Mouse (Mus musculus): ENCODE data around the gene Pthlh. TPM values are rescaled to one million over a fixed set of nuclear protein-coding genes. Genes with fewer than 3 reads are reported as not detected.
"Not testable (repeated sequence)": the region's sequence is repeated elsewhere in the genome, so short reads cannot be mapped to it uniquely, and the experiment has no call there.

Pthlh gene
- 23.8 and 31.3 TPM in 2 replicates for polyA plus RNA-seq (2015; fragmentation: Nextera tagmentation; extraction: Ambion mirVana)

DNA sequence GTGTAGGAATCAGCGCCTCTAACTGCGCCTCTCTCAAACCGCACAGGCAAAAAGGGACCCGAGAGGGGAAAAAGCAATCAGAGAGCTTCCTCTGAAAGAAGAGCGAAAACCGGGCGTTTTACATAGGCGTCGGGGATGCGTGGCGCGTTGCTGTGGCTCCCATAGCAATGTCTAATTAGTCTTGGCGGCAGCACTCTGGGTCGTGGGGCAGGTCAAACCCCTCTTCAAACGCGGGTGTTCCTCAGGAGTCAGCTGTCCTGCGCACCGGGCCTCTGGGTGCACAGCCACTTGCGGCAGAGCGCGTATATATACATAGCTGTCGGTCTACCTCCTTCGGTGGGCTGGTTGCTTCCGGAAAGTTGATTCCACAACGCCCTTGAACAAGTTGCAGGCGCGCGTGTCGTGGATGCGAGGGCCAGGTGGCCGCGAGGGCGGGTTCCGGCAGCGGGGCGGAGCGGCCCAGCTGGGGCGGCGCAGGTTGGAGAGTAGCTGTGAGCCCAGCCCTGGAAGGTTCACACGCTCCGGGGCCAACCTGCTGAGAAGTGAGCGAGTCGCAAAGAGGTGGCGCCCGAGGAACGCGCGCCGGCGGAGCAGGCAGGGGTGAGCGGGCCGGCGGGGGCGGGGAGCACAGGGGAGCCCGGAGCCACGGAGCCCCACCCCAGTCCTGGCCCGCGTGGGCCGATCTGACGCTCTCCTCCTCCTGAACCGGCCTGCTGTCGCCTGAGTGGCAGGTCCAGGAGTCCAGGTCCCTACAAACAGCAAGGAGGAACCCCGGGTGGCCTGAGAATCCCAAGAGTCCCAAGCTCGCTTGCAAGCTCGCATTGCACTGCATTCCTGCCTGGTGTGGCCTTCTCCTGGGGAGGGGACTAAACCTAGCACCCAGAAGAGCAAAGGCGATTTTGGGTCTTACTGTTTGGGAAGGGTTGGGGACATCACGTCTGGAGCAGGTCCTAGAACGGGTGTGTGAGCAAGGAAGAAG lies at the start of gene Pthlh:
Gene Pthlh, minus strand, starts transcription at position 597 of the 979 bp plus-strand sequence.
- peak; percentile 71 for ATAC-seq (ENCODE audit: insufficient number of reproducible peaks, insufficient read depth, low FRiP score, low TSS enrichment, low read depth)
- WGBS, result under 1% methylated on average over 68 of the region's 68 CpGs

DNA sequence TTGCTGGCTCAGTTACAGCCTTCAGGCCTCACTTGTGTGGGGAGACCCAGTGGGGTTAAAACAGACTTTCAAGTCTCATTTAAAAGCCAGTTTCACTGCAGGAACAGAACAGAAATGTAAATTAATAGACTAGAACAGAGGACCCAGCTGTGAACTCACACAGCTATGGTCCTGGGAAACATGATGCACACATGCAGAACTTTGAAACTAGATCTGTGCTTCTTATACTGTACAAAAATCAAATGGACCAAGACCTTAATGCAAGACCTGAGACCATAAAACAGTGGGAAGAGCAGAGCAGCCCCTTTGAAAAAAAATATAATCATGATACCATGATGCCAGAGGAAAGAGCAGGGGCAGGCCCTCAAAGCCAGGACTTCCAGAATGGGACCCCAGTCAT lies 49.3 kb upstream of the Pthlh start:
- Histone ChIP-seq H3K4me1 (0 out of 2 replicates have a peak, but pooled peaks cover 4% of the 10 kb centered on the region), H3K27ac (no peak overlapping the region), H3K4me3 (no peak overlapping the region), H3K27me3 (no peaks in the 10 kb centered on the region), H3K36me3 (no peaks in the 10 kb centered on the region), H3K4me2 (no peak overlapping the region), H3K9ac (no peak overlapping the region), H3K9me3 (no peaks in the 10 kb centered on the region)
- ATAC-seq (ENCODE audit: insufficient number of reproducible peaks, insufficient read depth, low FRiP score, low TSS enrichment, low read depth), result no peak

More for the DNA sequence above, at the start of gene Pthlh:
- peak within 1 kb of the TSS; percentile 63 for H3K4me3 ChIP-seq
- peak within 1 kb of the TSS; percentile 78 for H3K27ac ChIP-seq
- no peaks in the 10 kb centered on the region for H3K9me3 ChIP-seq
- H3K27me3 ChIP-seq, result peaks cover 38% of the 10 kb centered on the region
- peaks cover 40% of the 10 kb centered on the region for H3K4me1 ChIP-seq
- H3K36me3 ChIP-seq, result no peaks in the 10 kb centered on the region
- H3K4me2 ChIP-seq, result peak within 1 kb of the TSS; percentile 83
- peak within 1 kb of the TSS; percentile 79 for H3K9ac ChIP-seq

DNA sequence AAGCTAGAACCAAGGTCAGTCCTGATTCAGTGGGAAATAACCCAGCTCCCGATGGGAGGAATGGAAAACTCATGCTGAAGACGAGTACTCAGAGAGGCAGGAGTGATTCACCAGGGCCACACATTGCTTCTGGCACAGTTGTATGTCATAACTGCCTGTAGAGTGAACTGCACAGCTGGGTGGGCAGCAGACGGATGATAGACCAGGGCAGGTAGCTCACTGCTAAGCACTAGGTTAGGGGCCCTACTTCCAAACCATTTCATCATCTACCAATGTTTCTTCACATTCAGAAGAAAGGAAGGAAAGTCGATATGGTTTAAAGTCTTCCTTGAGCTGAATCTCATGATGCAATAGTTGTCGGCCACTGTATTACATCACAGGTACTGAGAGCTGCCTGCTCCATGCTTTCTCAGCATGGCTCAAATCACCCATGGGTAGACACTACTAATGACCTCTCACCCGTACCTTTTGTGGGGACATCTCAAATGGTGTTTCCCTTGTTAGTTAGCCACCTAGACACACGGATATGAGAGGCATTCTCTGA lies 46.5 kb upstream of the Pthlh start:
- no peaks in the 10 kb centered on the region for H3K36me3 ChIP-seq
- 83% methylated on average over 7 of the region's 7 CpGs for WGBS
- H3K4me3 ChIP-seq, result no peak overlapping the region
- no peak for ATAC-seq (ENCODE audit: insufficient number of reproducible peaks, insufficient read depth, low FRiP score, low TSS enrichment, low read depth)
- H3K9me3 ChIP-seq, result no peaks in the 10 kb centered on the region
- no peak overlapping the region for H3K27ac ChIP-seq
- no peaks in the 10 kb centered on the region for H3K4me1 ChIP-seq
- H3K27me3 ChIP-seq, result no peaks in the 10 kb centered on the region
- H3K4me2 ChIP-seq, result no peak overlapping the region
- H3K9ac ChIP-seq, result no peak overlapping the region

DNA sequence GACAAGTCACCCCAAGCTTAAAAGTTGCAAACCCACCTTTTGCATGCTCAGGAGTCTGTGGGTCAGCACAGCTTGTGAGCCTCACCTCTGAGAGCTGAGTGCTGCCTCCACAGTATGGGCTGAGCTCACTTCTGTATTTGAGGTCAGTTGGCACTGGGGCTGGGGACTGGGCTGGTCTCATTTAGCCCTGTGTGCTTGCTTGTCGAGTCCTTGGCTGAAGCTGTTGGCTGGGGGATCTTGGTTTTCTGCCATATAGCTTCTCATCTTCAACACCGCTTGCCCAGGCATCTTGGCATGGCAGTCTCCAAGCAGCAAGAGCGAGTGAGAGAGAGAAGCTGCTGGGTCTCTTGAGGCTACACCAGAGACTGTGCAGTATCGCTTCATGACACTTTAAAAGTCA lies 46.1 kb upstream of the Pthlh start:
- Histone ChIP-seq H3K9me3 (no peaks in the 10 kb centered on the region), H3K9ac (no peak overlapping the region), H3K4me1 (no peaks in the 10 kb centered on the region), H3K4me3 (no peak overlapping the region), H3K4me2 (no peak overlapping the region), H3K27me3 (no peaks in the 10 kb centered on the region), H3K27ac (no peak overlapping the region), H3K36me3 (no peaks in the 10 kb centered on the region)
- 87% methylated on average over 4 of the region's 4 CpGs for whole genome bisulfite sequencing
- ATAC-seq (ENCODE audit: insufficient number of reproducible peaks, insufficient read depth, low FRiP score, low TSS enrichment, low read depth), result no peak

DNA sequence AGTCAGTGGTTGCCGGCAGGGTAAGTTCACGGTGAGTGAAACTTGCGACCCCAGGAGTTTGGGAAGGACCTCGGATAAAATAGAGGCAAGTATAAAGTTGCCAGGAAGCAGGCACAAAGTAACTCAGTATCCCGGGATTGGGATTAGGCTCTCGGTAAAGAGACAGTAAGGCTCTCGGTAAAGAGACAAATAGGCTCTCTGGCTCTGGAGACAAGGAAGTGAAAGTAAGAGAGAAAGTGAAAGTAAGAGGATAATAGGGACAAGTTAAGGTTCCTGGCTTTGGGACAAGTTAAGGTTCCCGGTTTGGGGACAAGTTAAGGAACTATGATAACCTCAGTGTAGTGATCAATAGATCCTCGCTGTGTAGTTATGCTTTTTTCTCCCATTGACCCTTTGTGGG lies 40.3 kb upstream of the Pthlh start:
- H3K9me3 ChIP-seq; H3K4me1 ChIP-seq; H3K36me3 ChIP-seq; ATAC-seq (ENCODE audit: insufficient number of reproducible peaks, insufficient read depth, low FRiP score, low TSS enrichment, low read depth); H3K27me3 ChIP-seq; H3K9ac ChIP-seq; H3K4me2 ChIP-seq; H3K4me3 ChIP-seq; H3K27ac ChIP-seq: not testable (repeated sequence)
- WGBS, result 80% methylated on average over 8 of the region's 9 CpGs

DNA sequence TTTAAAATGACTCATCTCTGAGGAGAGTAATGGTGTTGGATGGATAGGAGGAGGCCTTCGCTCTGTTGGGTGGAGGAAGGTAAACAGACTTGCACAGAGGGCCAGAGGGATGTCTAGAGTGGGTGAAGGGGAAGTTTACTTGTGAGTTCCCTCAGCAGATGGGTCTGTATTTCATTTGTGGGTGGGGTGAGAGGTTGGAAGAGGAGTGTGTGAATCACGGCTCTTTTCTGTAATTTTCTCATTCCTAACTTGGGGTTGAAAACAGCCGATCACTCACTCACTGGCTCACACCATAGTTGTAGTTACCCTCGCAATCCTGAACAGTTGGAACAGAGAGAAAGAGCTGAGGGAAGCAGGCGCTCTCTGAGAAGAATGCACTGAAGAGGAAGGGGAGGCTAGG lies 35.6 kb upstream of the Pthlh start:
- ATAC-seq (ENCODE audit: insufficient number of reproducible peaks, insufficient read depth, low FRiP score, low TSS enrichment, low read depth), result no peak
- no peaks in the 10 kb centered on the region for H3K9me3 ChIP-seq
- WGBS, result 80% methylated on average over 5 of the region's 5 CpGs
- H3K9ac ChIP-seq, result no peak overlapping the region
- H3K27me3 ChIP-seq, result no peaks in the 10 kb centered on the region
- no peaks in the 10 kb centered on the region for H3K4me1 ChIP-seq
- no peak overlapping the region for H3K27ac ChIP-seq
- H3K4me2 ChIP-seq, result no peak overlapping the region
- no peak overlapping the region for H3K4me3 ChIP-seq
- H3K36me3 ChIP-seq, result no peaks in the 10 kb centered on the region

DNA sequence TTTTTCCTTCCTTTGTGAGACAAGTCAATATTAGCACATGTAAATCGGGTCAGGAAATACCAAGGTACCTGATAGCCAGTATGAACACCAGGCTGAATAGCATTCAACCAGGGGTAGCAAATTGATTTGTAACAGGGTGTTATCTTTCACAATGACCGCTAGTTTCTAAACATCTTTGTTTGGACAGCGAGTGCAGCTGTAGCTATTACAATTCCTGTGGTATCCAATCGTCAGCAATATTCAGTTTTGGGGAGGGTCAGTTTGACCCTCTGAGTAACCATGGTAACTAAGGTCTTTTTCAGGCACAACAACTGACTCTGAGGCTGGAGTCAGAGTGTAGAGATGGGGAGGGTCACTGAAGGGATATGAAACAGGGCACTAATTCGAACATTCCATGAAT lies 15.3 kb upstream of the Pthlh start:
- ATAC-seq (ENCODE audit: insufficient number of reproducible peaks, insufficient read depth, low FRiP score, low TSS enrichment, low read depth), result no peak
- no peak overlapping the region for H3K27ac ChIP-seq
- no peaks in the 10 kb centered on the region for H3K36me3 ChIP-seq
- no peak overlapping the region for H3K9ac ChIP-seq
- peaks cover 6% of the 10 kb centered on the region; the same call in 1 of the 2 replicates for H3K4me1 ChIP-seq
- H3K27me3 ChIP-seq, result no peaks in the 10 kb centered on the region
- no peak overlapping the region for H3K4me2 ChIP-seq
- no peak overlapping the region for H3K4me3 ChIP-seq
- WGBS, result 47% methylated on average over 5 of the region's 5 CpGs
- H3K9me3 ChIP-seq, result peaks cover 8% of the 10 kb centered on the region; the same call in 1 of the 2 replicates

DNA sequence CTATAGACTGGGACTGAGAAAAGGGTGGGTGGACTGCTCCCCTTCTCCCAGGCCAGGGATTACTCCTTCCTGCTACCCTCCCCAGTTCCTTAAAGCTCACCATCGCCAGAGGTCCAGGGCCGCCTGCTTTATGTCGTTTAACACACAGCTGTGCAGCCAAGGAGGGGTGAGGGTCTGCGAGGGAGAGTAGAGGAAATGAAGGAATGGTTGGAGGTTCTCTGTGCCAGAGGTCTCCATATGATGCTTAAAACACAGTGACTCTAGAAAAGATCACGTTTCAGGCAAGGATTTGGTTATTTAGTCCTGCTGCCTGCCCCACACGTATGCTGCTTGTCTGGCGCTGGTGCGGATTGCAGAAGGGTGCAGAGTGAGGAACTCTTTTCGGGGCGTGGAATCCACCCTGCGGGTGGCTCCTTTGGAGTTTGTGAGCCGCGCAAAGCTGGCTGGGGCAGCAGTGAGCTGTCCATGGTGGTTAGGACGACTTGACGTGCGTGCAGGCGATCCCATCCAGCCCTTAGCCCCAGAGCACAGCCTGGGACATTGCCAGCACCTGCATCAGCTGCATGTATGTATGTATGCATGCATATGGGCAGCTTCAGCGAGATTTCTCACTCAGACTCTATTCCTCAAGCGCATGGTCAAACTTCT lies 4.3 kb upstream of the Pthlh start:
- 2% methylated on average over 19 of the region's 19 CpGs for WGBS
- 0 out of 2 replicates have a peak, but pooled peaks have one; percentile 23 for ATAC-seq (ENCODE audit: insufficient number of reproducible peaks, insufficient read depth, low FRiP score, low TSS enrichment, low read depth)

DNA sequence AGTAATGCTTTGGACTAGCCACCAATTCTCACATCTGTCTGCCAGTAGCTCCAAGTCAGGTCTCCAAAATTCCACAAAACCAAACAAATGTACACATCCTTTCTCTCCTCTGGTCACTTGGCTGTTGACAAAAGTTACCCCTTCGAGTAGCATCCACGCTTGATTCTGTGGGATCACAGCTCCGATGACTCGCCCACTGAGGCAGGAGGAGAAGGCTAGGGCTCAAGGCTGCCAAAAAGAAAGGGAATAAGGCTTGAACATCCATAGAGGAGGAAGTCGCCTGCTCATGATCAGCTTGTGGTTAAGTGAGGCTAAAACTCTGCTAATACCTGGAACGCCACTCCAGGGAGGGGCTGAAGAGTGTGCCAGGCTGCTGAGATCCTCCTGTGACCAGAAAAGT lies 2.5 kb upstream of the Pthlh start:
- Histone ChIP-seq H3K27me3 (peaks cover 41% of the 10 kb centered on the region), H3K9me3 (no peaks in the 10 kb centered on the region), H3K4me3 (no peak overlapping the region), H3K4me2 (no peak overlapping the region), H3K27ac (no peak overlapping the region), H3K4me1 (peaks cover 34% of the 10 kb centered on the region), H3K9ac (no peak overlapping the region), H3K36me3 (no peaks in the 10 kb centered on the region)
- WGBS, result 82% methylated on average over 6 of the region's 6 CpGs
- no peak for ATAC-seq (ENCODE audit: insufficient number of reproducible peaks, insufficient read depth, low FRiP score, low TSS enrichment, low read depth)

More for the DNA sequence above, 4.3 kb upstream of the Pthlh start:
- Histone ChIP-seq H3K4me1 (peaks cover 20% of the 10 kb centered on the region), H3K36me3 (no peaks in the 10 kb centered on the region), H3K27me3 (peaks cover 40% of the 10 kb centered on the region), H3K9me3 (no peaks in the 10 kb centered on the region), H3K4me3 (no peak overlapping the region), H3K4me2 (peak overlapping the region; percentile 33), H3K9ac (no peak overlapping the region), H3K27ac (no peak overlapping the region)

DNA sequence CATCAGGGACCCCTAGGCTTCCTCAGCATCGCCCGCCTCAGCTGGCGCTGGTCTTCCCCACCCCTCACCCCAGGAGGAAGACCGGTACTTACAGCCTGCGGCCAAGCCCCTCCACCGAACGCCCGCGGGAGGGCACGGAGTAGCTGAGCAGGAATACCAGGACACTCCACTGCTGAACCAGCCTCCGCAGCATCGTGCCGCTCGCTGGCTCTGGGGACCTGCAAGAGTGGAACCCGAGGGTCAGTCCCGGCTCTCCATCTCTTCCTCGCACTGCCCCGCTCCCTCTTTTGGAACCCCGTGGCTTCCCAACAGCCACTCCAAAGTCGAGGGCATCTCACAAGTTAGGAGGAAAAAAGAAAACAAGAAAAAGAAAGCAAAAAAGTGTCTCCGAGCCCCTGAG lies 805 bp downstream of the Pthlh start:
- under 1% methylated on average over 21 of the region's 21 CpGs for WGBS
- Histone ChIP-seq H3K4me2 (peak overlapping the region; percentile 83), H3K27ac (peak overlapping the region; percentile 78), H3K9me3 (no peaks in the 10 kb centered on the region), H3K9ac (peak overlapping the region; percentile 79), H3K4me1 (peaks cover 33% of the 10 kb centered on the region), H3K36me3 (no peaks in the 10 kb centered on the region), H3K27me3 (peaks cover 38% of the 10 kb centered on the region), H3K4me3 (peak overlapping the region; percentile 63)
- ATAC-seq (ENCODE audit: insufficient number of reproducible peaks, insufficient read depth, low FRiP score, low TSS enrichment, low read depth), result no peak

DNA sequence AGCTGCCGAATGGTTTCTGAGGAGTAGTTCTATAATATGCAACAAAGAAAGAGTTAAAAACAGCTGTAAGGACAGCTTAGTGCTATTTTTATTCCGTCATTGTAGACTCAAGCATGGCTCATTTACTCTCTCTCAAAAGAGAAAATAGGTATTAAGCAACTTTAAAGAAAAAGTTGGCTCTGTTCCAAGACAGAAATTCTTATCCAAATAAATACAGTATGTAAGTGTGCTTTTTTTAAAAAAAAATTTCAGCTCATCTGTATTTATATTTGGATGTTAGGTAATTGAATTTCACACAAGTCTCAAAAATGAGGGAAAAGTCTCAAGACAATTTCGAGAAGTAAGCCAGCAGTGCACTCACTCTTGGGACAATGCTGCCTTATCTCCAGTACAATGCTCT lies 2.4 kb downstream of the Pthlh start:
- peak overlapping the region; percentile 83 for H3K4me2 ChIP-seq
- H3K27me3 ChIP-seq, result peaks cover 23% of the 10 kb centered on the region
- 11% methylated on average over 3 of the region's 3 CpGs for WGBS
- ATAC-seq (ENCODE audit: insufficient number of reproducible peaks, insufficient read depth, low FRiP score, low TSS enrichment, low read depth), result no peak
- H3K4me1 ChIP-seq, result peaks cover 29% of the 10 kb centered on the region
- peak overlapping the region; percentile 79; the same call in 1 of the 2 replicates for H3K9ac ChIP-seq
- H3K4me3 ChIP-seq, result peak overlapping the region; percentile 63
- peak overlapping the region; percentile 71 for H3K27ac ChIP-seq
- no peaks in the 10 kb centered on the region for H3K9me3 ChIP-seq
- H3K36me3 ChIP-seq, result 0 out of 2 replicates have a peak, but pooled peaks cover 5% of the 10 kb centered on the region
